Mouse (Mus musculus): ENCODE results near the gene Dcx.

Gene Dcx

GRCm38 (mm10) chrX:143932958-143933357, at the start of gene Dcx:
Gene Dcx, minus strand, starts transcription at chrX:143933311.
- no peak for DNase-seq (ENCODE audit: low spot score in 2 of 2)

DNA sequence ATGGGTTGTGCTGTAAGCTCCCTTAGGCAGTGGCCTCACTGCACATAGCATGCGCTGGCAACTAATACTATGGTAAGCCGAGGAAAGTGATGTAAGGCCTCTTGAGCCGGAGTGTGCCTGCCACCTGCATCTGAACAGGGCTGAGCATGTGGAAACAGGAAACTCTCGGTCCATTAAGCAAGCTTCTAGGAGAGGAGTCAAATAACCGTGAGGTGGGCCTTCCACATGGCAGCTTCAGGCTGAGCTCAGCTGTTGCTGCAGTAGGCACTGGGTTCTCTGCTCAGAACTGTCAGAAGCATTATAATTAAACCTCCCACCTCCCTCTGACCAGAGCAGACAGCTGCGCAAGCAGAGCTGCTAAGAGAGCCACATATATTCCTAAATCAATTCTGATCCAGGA, 33.1 kb upstream of the Dcx start:
- DNase-seq (ENCODE audit: low spot score in 2 of 2): no peak

GRCm38 (mm10) chrX:143933671-143934070, 560 bp upstream of the Dcx start:
- no peak for DNase-seq (ENCODE audit: low spot score in 2 of 2)

DNA sequence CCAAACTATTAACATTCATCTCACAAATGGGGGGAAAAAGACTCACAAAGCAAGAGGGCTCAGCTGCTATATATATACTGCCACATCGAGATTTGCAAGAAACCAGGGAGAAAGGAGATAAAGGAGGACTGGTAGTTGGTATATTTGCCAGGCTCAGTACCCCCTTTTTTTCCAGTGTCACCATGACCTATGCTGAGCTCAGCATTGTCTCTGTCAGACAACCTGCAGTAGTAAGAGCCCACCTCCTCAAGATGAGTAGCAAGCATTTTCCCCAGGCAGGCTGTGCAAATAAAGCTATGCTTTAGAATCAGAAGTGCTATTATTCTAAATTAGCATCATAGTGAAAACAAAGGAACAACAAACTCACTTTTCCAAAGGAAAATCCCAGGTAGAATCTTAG, 581 bp downstream of the Dcx start:
- no peak for DNase-seq (ENCODE audit: low spot score in 2 of 2)

DNA sequence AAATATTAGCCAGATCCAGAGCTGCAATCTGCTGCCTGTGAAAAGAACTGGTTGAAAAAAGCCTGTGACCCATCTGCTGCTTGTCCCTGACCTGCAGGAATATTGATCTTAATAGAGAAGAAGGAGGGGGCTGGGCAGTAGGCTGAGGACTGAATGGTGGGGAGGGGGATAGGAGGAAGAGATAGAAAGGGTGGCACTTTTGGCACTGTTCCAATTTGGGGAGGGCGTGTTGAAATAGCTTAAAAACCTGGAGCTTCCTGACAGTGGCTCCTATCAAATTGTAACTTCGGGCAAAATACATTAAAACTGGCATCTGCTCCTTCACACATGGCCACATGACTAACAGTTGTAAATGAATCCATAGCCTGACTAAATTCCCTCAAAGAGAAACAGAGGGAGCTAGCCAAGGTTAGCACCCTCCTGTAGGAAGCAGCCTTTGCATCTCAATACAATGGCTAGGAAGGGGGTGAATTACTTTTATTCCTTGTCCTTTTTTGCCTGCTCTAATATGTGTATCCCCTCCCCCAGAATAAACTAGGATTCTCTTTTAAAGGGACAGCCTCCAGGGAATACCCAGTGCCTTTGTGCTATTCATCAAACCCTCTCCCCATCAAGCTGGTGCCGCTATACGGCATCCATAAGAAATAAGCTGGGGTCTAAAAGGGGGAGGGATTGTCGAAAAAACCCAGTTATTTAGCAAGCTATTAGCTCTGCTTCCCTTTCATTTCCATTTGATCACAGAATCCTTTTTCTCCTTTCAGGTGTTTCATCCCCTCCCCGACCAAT, 1.5 kb downstream of the Dcx start:
- no peak for DNase-seq (ENCODE audit: low spot score in 2 of 2)

DNA sequence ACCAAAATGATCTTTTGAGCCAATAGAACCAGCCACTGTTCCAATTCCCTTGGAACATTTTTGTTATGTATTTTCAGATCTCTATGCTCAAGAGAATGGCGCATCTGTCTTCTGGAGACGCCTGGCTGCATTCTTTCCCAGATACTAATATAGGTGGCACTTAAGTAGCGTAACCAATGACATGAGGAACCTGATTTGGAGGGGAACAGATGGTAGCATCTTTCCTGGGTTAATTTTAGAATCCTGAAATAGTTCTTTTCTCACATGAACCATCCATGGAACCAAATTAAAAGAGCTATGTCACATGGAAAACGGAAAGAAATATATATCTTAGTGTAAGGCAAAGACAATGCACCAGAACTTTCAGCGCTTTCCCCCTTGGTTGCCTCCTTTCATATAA, 11.0 kb downstream of the Dcx start:
- no peak for DNase-seq (ENCODE audit: low spot score in 2 of 2)

- no peak for DNase-seq (ENCODE audit: low spot score in 2 of 2)
Observed at GRCm38 (mm10) chrX:143906699-143907471, 26.2 kb downstream of the Dcx start.

GRCm38 (mm10) chrX:143904689-143905088, 28.4 kb downstream of the Dcx start:
- DNase-seq (ENCODE audit: low spot score in 2 of 2): no peak

DNA sequence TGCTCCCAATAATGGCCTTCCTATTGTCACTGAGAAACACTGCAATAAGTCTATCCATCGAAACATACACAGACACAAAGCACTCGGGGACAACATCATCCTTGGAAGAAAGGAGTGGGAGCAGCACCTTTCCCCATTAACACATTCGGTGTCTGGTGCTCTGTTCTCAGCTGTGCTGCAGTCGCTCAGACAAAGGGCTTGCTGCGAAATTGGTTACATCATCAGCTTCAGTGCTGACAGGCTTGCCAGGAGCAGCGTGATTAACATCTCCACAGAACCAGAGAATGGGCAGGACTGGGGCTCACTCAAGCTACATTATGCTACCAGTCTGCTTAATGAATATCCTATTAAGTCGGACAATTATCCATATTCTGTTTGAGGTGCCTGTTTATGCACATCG, 30.8 kb downstream of the Dcx start:
- no peak for DNase-seq (ENCODE audit: low spot score in 2 of 2)

DNA sequence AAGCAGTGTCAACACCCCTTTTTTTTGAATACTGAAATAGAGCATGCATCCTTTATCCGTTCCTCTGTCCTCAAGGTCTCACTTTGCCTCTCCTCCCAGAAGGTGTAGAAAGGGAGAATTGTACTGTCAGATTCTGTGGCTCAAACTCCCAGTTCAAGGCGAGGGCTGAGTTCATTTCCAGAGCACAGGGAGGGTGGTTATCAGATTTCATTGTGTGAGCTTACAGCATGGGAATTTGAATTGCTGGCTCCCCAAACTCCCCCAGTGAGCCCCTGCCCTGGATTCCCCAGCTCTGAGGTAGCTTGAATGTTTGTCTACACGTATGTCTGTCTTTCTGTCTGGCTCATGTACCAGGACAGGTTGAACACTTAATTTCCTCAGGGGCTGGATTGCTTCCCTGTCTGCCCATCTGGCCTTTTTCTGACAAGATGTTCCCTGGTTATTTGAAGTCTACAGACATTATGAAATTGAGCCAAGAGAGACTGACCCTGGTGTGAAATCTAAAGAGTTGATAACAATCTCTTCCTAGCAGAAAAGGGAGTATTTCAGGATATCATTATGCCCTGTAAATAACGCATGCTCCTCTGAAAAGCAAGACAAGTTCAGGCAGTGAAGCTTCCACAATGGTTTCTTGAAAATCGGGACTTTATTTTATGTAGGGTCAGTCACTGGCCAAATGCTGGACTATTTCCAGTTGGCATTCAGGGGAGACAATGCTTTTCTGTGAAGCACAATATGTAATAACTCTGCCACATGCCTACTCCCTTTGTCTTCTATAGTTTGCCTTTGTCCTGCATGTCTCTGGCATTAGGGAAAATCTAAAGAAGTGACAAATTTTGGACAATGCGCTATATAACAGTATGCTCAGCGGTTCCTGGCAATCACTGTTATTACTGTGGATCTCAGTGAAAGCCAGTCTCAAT, 35.5 kb downstream of the Dcx start:
- no peak for DNase-seq (ENCODE audit: low spot score in 2 of 2)

DNA sequence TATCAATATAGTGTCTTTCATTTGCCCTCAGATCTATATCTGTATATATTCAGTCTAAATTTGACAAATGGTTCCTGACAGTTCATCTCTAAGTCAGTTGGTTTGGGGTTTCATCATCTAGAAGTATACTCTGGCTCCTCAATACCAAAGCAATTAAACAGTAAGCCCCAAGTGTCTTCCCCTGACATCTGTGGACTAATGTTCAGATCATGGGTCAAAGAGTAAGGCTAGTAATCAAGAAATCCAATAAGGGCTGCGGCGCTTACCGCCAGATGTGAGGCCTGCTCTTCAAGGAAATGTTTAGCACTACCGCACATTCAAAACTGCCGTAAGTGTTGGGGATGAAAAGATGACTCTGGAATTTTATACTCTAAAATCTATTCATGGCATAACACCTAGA, 36.2 kb downstream of the Dcx start:
- DNase-seq (ENCODE audit: low spot score in 2 of 2): no peak

DNA sequence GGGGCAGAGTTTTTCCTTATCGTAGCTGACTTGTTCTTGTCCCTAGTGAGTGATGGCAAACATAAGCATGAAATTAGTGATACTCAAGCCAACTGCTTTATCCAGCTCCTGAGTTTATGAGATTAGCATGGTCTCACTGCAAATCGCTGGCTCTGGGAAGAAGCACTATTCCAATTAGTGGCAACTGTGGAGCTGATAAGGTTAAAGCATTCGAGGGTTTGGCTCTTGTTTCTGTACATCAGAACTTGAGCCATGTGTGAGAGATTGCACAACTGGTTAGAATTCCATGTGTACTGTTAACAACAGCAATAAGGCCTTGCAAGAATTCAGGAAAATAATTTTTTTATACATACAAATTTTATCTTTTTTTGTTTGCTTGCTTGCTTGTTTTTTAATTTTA, 39.9 kb downstream of the Dcx start:
- DNase-seq (ENCODE audit: low spot score in 2 of 2): no peak

DNA sequence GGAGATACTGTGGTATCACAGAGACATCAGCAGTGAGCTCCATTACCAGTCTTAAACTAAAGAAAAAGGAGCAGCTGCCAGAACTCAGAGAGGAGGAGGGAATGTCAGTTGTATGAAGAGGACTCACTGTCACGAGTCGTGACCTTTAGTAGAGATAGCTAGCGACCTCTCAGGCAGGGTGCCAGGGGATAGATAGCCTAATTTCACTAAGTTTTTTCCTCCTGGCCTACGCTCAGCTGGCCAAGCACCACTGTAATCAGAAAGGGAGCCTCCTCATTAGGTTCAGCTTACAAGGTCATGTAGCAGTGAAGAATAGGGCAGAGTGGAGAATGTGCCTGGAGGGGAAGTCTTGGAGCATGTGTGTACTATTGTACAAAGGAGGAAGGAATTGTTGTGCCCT, 47.3 kb downstream of the Dcx start:
- DNase-seq (ENCODE audit: low spot score in 2 of 2): peak; percentile 26 to 35

DNA sequence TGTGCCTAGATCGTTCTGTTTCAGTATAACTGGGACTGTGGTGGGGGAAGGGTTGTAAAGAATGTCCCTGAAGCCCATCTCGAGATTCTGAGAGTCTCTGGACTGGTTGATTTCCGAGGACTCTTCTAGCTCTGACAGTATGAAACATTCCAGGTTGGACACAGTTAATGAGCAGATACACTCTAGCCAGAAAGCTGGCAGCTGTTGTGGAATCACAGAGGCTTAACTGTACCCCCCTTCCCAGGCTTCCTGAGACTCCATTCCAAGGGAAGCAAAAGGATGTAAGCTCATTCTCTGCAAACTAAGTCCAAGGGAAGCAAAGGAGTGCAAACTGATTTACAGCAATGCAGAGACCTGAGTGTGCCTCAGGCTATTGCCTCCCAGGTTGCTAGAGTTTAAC, 48.2 kb downstream of the Dcx start:
- DNase-seq (ENCODE audit: low spot score in 2 of 2): no peak

- no peak for DNase-seq (ENCODE audit: low spot score in 2 of 2)
Observed at GRCm38 (mm10) chrX:143884299-143884698, 48.8 kb downstream of the Dcx start.

DNA sequence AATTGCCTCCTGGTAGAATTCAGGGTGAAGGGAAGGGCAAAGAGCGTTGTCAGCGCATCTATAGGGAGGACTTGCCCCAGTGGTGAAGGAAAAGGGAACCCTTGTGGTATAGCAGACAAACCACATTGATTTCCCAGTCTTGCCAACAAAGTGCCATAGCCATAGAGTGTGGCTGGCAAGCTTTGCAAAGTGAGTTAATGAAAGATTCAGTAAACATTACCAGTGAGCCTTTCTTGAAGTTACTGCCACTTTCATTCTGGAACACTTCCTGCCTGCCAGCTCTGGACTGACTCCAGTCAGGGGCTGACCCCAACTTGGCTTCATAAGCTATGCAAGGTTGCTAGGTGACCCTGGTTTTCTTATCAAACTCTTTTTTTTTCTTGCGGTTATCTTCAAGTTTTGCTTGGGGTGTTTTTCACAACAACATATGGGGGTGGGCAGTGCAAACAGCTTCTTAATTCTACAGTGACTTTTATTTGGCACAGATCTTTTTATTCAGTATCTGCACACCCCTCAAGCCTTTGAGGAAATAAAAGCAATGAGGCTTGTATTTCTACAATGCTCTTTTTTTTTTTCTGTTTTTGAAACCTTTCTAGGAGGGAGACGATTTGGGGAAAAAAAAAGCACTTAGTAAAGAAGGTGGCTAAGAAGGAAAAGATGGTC, 51.2 kb downstream of the Dcx start:
- DNase-seq (ENCODE audit: low spot score in 2 of 2): no peak

DNA sequence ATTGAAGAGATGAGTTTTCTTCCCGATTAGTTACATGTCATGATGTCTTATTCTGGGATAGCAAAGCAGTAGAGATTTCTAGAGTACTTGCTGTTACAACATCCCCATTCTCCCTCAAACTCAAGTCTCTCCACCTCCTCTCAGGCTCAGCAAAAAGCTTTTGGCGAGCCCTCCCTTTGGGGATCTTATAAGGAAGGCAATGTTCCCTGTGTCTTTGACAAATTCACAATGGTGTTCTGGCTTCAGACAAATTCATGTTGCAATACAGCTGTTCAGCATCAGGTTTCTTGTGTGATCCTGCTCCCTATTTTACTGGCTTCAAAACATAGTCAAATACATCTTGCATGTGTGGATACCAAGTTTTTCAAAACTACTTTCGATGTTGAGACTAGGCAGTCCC, 53.5 kb downstream of the Dcx start:
- peak; percentile 4 to 24 for DNase-seq (ENCODE audit: low spot score in 2 of 2)

- no peak for DNase-seq (ENCODE audit: low spot score in 2 of 2)
Observed at GRCm38 (mm10) chrX:143867129-143867664, 65.9 kb downstream of the Dcx start.

DNA sequence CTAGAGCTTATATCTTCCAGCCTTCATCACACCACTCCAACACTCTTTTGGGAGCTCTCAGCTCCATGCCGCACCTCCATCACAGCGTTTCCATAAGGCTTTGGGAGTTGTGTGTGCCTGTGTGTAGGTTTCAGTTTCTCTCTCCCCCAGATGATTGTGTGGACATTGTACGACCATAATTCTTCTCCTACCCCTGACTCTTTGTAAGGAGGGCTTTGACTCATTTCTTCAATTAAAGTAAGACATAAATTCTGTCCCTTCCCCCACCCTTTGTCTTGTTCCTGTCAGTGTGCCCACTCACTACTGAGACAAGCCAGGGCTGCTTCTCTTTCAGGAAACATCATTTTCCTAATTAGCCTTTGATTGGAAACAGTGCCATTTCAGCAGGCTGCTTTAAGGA, 81.8 kb downstream of the Dcx start:
- no peak for DNase-seq (ENCODE audit: low spot score in 2 of 2)

- DNase-seq (ENCODE audit: low spot score in 2 of 2): no peak
Observed at GRCm38 (mm10) chrX:143849969-143850368, 83.1 kb downstream of the Dcx start.

DNA sequence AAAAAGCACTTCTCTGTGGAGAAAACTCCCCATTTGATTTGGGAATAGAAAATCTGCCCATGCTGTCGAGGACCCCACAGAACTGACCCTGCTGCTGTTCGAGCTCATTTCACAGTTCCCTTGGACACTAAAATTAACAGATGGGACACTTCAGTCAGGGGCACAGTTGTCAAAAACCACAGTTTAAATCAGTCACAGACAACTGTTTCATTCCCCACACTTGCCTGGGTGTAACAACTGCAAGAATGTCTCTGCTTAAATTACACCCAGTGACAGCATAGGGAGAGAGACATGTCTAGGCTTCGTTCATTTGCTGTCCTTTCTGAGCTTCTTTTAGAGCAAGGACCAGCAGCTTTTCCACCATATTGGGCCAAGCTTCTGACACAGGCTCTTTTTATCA, 86.5 kb downstream of the Dcx start:
- DNase-seq (ENCODE audit: low spot score in 2 of 2): no peak
